Mouse (Mus musculus): ENCODE results near the gene Oser1.
"Not testable (repeated sequence)": the region's sequence is repeated elsewhere in the genome, so short reads cannot be mapped to it uniquely, and the experiment has no call there.

Gene Oser1

GRCm38 (mm10) chr2:163443543-163443942 lies 19.0 kb upstream of the Oser1 start:
- no peak for DNase-seq (ENCODE audit: low spot score)

- DNase-seq (ENCODE audit: low spot score) = no peak
Measured at GRCm38 (mm10) chr2:163439488-163439887, 15.0 kb upstream of the Oser1 start.

GRCm38 (mm10) chr2:163438619-163439451 lies 14.3 kb upstream of the Oser1 start:
- DNase-seq (ENCODE audit: low spot score) = peak; percentile 87

- peak; percentile 41 for DNase-seq (ENCODE audit: low spot score)
Measured at GRCm38 (mm10) chr2:163438246-163438618, 13.7 kb upstream of the Oser1 start, which contains the start of gene Gdap1l1. Gene Gdap1l1, plus strand, starts transcription at chr2:163438476.

GRCm38 (mm10) chr2:163437800-163438199 lies 13.3 kb upstream of the Oser1 start:
- no peak for DNase-seq (ENCODE audit: low spot score)

GRCm38 (mm10) chr2:163433971-163434370 lies 9.5 kb upstream of the Oser1 start:
- peak; percentile 14 for DNase-seq (ENCODE audit: low spot score)

- no peak for DNase-seq (ENCODE audit: low spot score)
Measured at GRCm38 (mm10) chr2:163431289-163431688, 6.8 kb upstream of the Oser1 start.

GRCm38 (mm10) chr2:163428346-163429011 lies 4.0 kb upstream of the Oser1 start:
- DNase-seq (ENCODE audit: low spot score) = no peak

- DNase-seq (ENCODE audit: low spot score) = no peak
Measured at GRCm38 (mm10) chr2:163422895-163423660, 1.4 kb downstream of the Oser1 start.

- DNase-seq (ENCODE audit: low spot score) = no peak
Measured at GRCm38 (mm10) chr2:163420366-163420886, 4.1 kb downstream of the Oser1 start.

- peak; percentile 99 for DNase-seq (ENCODE audit: low spot score)
Measured at GRCm38 (mm10) chr2:163419346-163420045, 5.0 kb downstream of the Oser1 start.

GRCm38 (mm10) chr2:163418841-163419345 lies 5.6 kb downstream of the Oser1 start:
- peak; percentile 49 for DNase-seq (ENCODE audit: low spot score)

GRCm38 (mm10) chr2:163417830-163418229 lies 6.7 kb downstream of the Oser1 start:
- DNase-seq (ENCODE audit: low spot score) = no peak

GRCm38 (mm10) chr2:163417026-163417425 lies 7.5 kb downstream of the Oser1 start:
- no peak for DNase-seq (ENCODE audit: low spot score)

GRCm38 (mm10) chr2:163412846-163413590 lies 11.5 kb downstream of the Oser1 start:
- DNase-seq (ENCODE audit: low spot score) = no peak

GRCm38 (mm10) chr2:163412419-163412818 lies 12.1 kb downstream of the Oser1 start:
- DNase-seq (ENCODE audit: low spot score) = no peak

GRCm38 (mm10) chr2:163411840-163412239 lies 12.7 kb downstream of the Oser1 start:
- DNase-seq (ENCODE audit: low spot score) = no peak

GRCm38 (mm10) chr2:163411344-163411743 lies 13.2 kb downstream of the Oser1 start:
- DNase-seq (ENCODE audit: low spot score) = not testable (repeated sequence)

GRCm38 (mm10) chr2:163410211-163410610 lies 14.3 kb downstream of the Oser1 start:
- no peak for DNase-seq (ENCODE audit: low spot score)

GRCm38 (mm10) chr2:163404037-163404815 lies 20.3 kb downstream of the Oser1 start:
- no peak for DNase-seq (ENCODE audit: low spot score)

All from embryo, embryonic 10 days (tissue).